Mouse (Mus musculus): ENCODE data around the gene B230219D22Rik.

B230219D22Rik gene

DNA sequence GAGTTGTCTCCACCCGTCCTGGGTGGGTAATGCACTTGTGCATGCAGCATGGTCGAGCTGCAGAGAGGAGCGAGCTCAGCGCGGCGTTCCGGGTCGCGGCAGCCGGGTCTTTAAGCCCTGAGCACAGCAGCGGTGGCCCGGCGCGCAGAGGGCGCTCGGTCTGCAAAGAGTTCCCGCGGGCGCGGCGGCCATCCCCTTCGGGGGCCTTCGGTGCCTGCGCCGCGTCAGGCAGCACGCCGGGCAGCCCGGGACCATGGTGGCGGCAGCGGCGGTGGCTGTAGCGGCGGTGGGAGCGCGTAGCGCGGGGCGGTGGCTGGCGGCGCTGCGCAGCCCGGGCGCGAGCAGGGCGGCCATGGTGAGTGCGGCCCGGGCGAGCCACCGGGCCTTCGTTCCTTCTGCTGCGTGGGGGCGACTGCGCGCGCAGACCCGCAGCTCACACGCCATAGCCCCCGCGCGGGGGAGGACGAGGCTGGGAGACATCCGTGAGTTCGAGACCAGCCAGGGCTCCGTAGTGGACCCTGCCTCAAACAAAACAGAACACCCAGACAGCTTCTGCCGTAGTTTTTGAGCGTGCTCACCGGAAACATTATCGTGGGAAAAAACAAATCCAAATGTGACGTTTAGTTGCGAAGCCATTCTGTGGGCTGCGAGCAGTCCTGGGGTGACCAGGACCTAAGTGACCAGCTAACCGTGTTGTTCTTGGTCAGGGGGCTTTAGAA is 34.4 kb downstream of the B230219D22Rik start, which contains the start of gene Pcbd2:
Gene Pcbd2, plus strand, starts transcription at position 249 of the 719 bp plus-strand sequence.
- peak; percentile 89 for DNase-seq (ENCODE audit: low spot score)

- DNase-seq (ENCODE audit: low spot score) = peak; percentile 88
These were observed 34.9 kb downstream of the B230219D22Rik start for GRCm38 (mm10) chr13:55727839-55728238.

- no peak for DNase-seq (ENCODE audit: low spot score)
These were observed 37.8 kb downstream of the B230219D22Rik start for GRCm38 (mm10) chr13:55730716-55731115.

- DNase-seq (ENCODE audit: low spot score) = no peak
These were observed 39.2 kb downstream of the B230219D22Rik start for GRCm38 (mm10) chr13:55732121-55732520.

DNA sequence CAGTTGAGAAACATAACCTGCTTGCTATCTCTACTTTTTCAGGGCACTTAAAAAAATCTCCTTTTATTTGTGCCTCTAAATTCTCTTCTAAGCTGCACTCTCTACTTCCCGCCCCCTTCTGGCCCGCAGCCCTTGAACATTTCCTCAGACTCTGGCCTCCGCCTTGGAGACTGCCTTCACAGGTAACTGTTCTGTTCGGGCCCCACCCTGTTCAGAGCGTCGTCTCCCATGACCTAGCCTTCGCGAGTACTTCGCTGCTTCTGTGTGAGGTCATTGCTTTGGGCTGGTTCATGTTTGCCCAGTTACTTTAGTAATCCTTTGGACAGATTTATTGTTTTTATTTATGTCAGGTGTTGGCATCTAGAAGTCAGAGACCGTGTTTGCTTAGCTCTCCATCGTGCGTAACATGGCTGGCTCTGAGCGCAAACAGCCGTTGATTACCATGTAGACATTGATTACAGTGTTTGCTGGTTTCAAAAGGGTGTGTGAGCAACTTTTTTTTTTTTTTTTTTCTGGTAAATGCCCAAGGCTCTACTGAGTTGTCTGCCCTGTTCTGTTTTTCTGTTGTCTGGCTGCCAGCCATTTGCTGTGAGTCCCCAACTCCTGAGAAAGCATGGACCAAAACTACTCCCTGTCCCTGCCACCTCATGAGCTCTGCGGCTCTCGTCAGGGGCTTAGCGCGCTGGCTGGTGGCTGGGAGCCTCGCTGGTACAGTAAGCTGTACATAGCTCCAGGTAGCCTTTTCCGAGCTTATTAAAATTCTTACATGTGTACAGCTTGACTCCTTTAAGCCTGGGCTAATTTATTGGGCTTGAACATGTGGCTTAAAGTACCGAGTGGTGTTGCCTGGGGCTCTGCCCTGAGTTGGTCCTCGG is 40.9 kb downstream of the B230219D22Rik start:
- no peak for DNase-seq (ENCODE audit: low spot score)

DNA sequence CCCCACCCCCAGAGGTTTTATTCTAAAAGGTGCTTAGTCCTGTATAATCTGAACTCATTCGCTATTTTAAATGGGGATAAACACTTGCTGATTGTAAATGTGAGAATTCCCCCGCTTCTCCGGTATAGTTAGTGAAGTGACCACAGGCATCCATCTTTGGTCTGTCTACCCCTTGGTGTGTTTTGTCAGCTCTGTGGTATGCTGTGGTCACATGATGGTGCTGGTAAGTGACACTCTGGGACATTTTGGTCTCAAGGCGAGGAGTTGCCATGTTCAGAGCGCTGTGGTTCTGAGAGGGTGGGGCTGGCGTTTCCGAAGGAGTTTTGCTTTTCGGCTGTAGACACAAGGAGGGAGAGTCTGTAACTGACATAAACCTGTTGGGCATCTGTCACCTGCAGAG is 45.0 kb downstream of the B230219D22Rik start:
- DNase-seq (ENCODE audit: low spot score) = no peak

GRCm38 (mm10) chr13:55742306-55742705 is 49.4 kb downstream of the B230219D22Rik start:
- DNase-seq (ENCODE audit: low spot score) = no peak

All from MN1 (cell line).